Mouse (Mus musculus): ENCODE measurements around the gene Cd274.

- TF ChIP-seq CTCF (IDR thresholded peaks at IDR 0.05; ENCODE audit: borderline replicate concordance, insufficient read depth, low read depth, low read length): no peak
- no peak for TF ChIP-seq POLR2A (IDR thresholded peaks at IDR 0.05; ENCODE audit: borderline replicate concordance, insufficient read depth, low read length)
These were observed 21.6 kb upstream of the Cd274 start for GRCm38 (mm10) chr19:29345636-29346035.

All from cerebellum, adult 2 months (tissue).